Mouse (Mus musculus) heart, embryonic 14.5 days (tissue): ENCODE data around the gene Gas2l1. TPM values are rescaled to one million over a fixed set of nuclear protein-coding genes. Genes with fewer than 3 reads are reported as not detected.
"Not testable (repeated sequence)": the region's sequence is repeated elsewhere in the genome, so short reads cannot be mapped to it uniquely, and the experiment has no call there.

Experiments used
- ATAC-seq: fragments of 200-750 bp; cut with Nextera tagmentation; 2 replicates; pipeline ENCODE4 v1.8.0; 2017; ENCODE audit warnings: low read depth, moderate TSS enrichment; ENCODE audit not compliant: insufficient number of reproducible peaks, insufficient read depth, low FRiP score
- H3K27ac ChIP-seq, 2 experiments: fragments of 200-500 bp in 1 of 2; fragments of 300-500 bp in 1 of 2; sonication (generic) in 1 of 2; replicated peaks in 1 of 2; 2 replicates each; pipeline ENCODE4 v1.5.1; 2012 to 2014; ENCODE audit warnings: low read depth in 2 of 2, low read length in 2 of 2, control low read depth in 1 of 2, mild to moderate bottlenecking in 1 of 2, mixed read lengths in 1 of 2; ENCODE audit not compliant: control insufficient read depth in 1 of 2, insufficient read depth in 1 of 2
- H3K27me3 ChIP-seq: fragments of 300-500 bp; sonication (generic); 2 replicates; pipeline ENCODE4 v1.6.1; 2014; ENCODE audit warnings: mild to moderate bottlenecking, low read length, control low read depth; ENCODE audit not compliant: control insufficient read depth, insufficient read depth
- H3K36me3 ChIP-seq: fragments of 300-500 bp; sonication (generic); 2 replicates; pipeline ENCODE4 v1.6.1; 2014; ENCODE audit warnings: mild to moderate bottlenecking, control low read depth, low read length, mixed read lengths; ENCODE audit not compliant: control insufficient read depth, insufficient read depth
- H3K4me1 ChIP-seq, 2 experiments: fragments of 200-500 bp in 1 of 2; fragments of 300-500 bp in 1 of 2; sonication (generic) in 1 of 2; 2 replicates each; pipeline ENCODE4 v1.6.1; 2012 to 2014; ENCODE audit warnings: low read length in 2 of 2, control low read depth in 1 of 2, mixed read lengths in 1 of 2; ENCODE audit not compliant: control insufficient read depth in 2 of 2, insufficient read depth in 2 of 2
- H3K4me2 ChIP-seq: fragments of 300-500 bp; sonication (generic); 2 replicates; pipeline ENCODE4 v1.6.1; 2014; ENCODE audit warnings: mild to moderate bottlenecking, low read length
- H3K4me3 ChIP-seq, 2 experiments: fragments of 200-500 bp in 1 of 2; fragments of 300-500 bp in 1 of 2; sonication (generic) in 1 of 2; 2 replicates each; pipeline ENCODE4 v1.5.1; 2012 to 2014; ENCODE audit warnings: low read length in 2 of 2, mild to moderate bottlenecking in 2 of 2, control low read depth in 1 of 2, low read depth in 1 of 2, moderate library complexity in 1 of 2; ENCODE audit not compliant: control insufficient read depth in 1 of 2, insufficient read depth in 1 of 2
- H3K9ac ChIP-seq: fragments of 300-500 bp; sonication (generic); 2 replicates; pipeline ENCODE4 v1.6.1; 2014; ENCODE audit warnings: mild to moderate bottlenecking, low read length
- H3K9me3 ChIP-seq: fragments of 300-500 bp; sonication (generic); 2 replicates; pipeline ENCODE4 v1.6.1; 2016; ENCODE audit warnings: low read length, control low read depth; ENCODE audit not compliant: control insufficient read depth
- WGBS: fragments of 180-500 bp; shearing (Covaris S2); extraction: QIAGEN DNeasy Blood & Tissue Kit; methylation state at CpG from one replicate; pipeline ENCODE4 v1.1.7; 2014; 5-methylcytosine and 5-hydroxymethylcytosine counted together
- polyA plus RNA-seq: library from polyadenylated mRNA; unstranded; fragments of >200 nt; fragmentation: Nextera tagmentation; extraction: Ambion mirVana; gene quantifications from 2 replicates; pipeline ENCODE4 v1.2.1, GENCODE M21; 2014

The Gas2l1 gene
- polyA plus RNA-seq, 1 experiment from 2014 or later, result 24.6 TPM

GRCm38 (mm10) chr11:5089147-5089546 lies 24.0 kb upstream of the Gas2l1 start:
- Histone ChIP-seq H3K9me3 (no peaks in the 10 kb centered on the region), H3K9ac (no peak overlapping the region), H3K4me3 (no peak overlapping the region), H3K4me1 (no peaks in the 10 kb centered on the region; a peak in 1 of 4 replicates), H3K27ac (no peak overlapping the region), H3K36me3 (peaks cover 94% of the 10 kb centered on the region), H3K4me2 (no peak overlapping the region), H3K27me3 (no peaks in the 10 kb centered on the region)
- no peak for ATAC-seq
- 88% methylated on average over 1 of the region's 1 CpGs for WGBS

GRCm38 (mm10) chr11:5076843-5077242 lies 11.7 kb upstream of the Gas2l1 start:
- 89% methylated on average over 3 of the region's 5 CpGs for WGBS
- H3K27ac ChIP-seq, ATAC-seq, H3K4me1 ChIP-seq, H3K27me3 ChIP-seq, H3K9me3 ChIP-seq, H3K4me3 ChIP-seq, H3K9ac ChIP-seq, H3K4me2 ChIP-seq: not testable (repeated sequence)
- peaks cover 87% of the 10 kb centered on the region for H3K36me3 ChIP-seq

- no peak overlapping the region for H3K27ac ChIP-seq
- no peak overlapping the region for H3K4me2 ChIP-seq
- no peak overlapping the region for H3K9ac ChIP-seq
- H3K36me3 ChIP-seq, result peaks cover 90% of the 10 kb centered on the region
- no peaks in the 10 kb centered on the region for H3K27me3 ChIP-seq
- no peaks in the 10 kb centered on the region for H3K4me1 ChIP-seq
- no peak for ATAC-seq
- H3K9me3 ChIP-seq, result no peaks in the 10 kb centered on the region
- H3K4me3 ChIP-seq, result no peak overlapping the region
These were observed 10.6 kb upstream of the Gas2l1 start for GRCm38 (mm10) chr11:5075760-5076159.

GRCm38 (mm10) chr11:5074882-5075281 lies 9.8 kb upstream of the Gas2l1 start:
- Histone ChIP-seq H3K27ac (no peak overlapping the region), H3K27me3 (no peaks in the 10 kb centered on the region), H3K4me1 (no peaks in the 10 kb centered on the region), H3K9me3 (no peaks in the 10 kb centered on the region), H3K4me2 (no peak overlapping the region), H3K36me3 (peaks cover 90% of the 10 kb centered on the region), H3K4me3 (no peak overlapping the region), H3K9ac (no peak overlapping the region)
- no peak for ATAC-seq
- 77% methylated on average over 4 of the region's 4 CpGs for WGBS

- Histone ChIP-seq H3K27ac (no peak overlapping the region), H3K4me3 (no peak overlapping the region), H3K9ac (no peak overlapping the region), H3K4me2 (no peak overlapping the region), H3K27me3 (peaks cover 5% of the 10 kb centered on the region), H3K4me1 (peaks cover 11 to 15% of the 10 kb centered on the region in 2 experiments), H3K36me3 (peaks cover 57% of the 10 kb centered on the region), H3K9me3 (no peaks in the 10 kb centered on the region)
- WGBS, result 84% methylated on average over 9 of the region's 9 CpGs
- no peak for ATAC-seq
These were observed 3.2 kb upstream of the Gas2l1 start for GRCm38 (mm10) chr11:5068126-5068971.

GRCm38 (mm10) chr11:5067063-5067462 lies 1.9 kb upstream of the Gas2l1 start:
- no peak for ATAC-seq
- Histone ChIP-seq H3K27me3 (peaks cover 17% of the 10 kb centered on the region), H3K9ac (no peak overlapping the region), H3K4me3 (no peak overlapping the region), H3K27ac (no peak overlapping the region), H3K4me1 (peaks cover 16 to 27% of the 10 kb centered on the region in 2 experiments), H3K4me2 (no peak overlapping the region), H3K36me3 (peaks cover 44% of the 10 kb centered on the region), H3K9me3 (no peaks in the 10 kb centered on the region)

- Histone ChIP-seq H3K4me3 (peak overlapping the region; percentile 57 to 65), H3K9me3 (no peaks in the 10 kb centered on the region), H3K4me2 (peak overlapping the region; percentile 88), H3K9ac (peak overlapping the region; percentile 73), H3K36me3 (peaks cover 28% of the 10 kb centered on the region), H3K27ac (0 out of 4 replicates have a peak overlapping the region, but pooled peaks of 1 of the 2 experiments have one; percentile 1), H3K4me1 (peaks cover 20 to 39% of the 10 kb centered on the region in 2 experiments), H3K27me3 (peaks cover 37% of the 10 kb centered on the region)
- WGBS, result 20% methylated on average over 38 of the region's 38 CpGs
- no peak for ATAC-seq
These were observed 658 bp downstream of the Gas2l1 start for GRCm38 (mm10) chr11:5064282-5065055.
